Mouse (Mus musculus) forebrain, embryonic 13.5 days (tissue): ENCODE results near the gene Cyp3a13. TPM values are rescaled to one million over a fixed set of nuclear protein-coding genes. Genes with fewer than 3 reads are reported as not detected.
"Not testable (repeated sequence)": the region's sequence is repeated elsewhere in the genome, so short reads cannot be mapped to it uniquely, and the experiment has no call there.

Source experiments
- ATAC-seq: fragments of 200-750 bp; cut with Nextera tagmentation; 2 replicates; pipeline ENCODE4 v1.8.0; 2017
- H3K27ac ChIP-seq: fragments of 300-500 bp; sonication (generic); 2 replicates; pipeline ENCODE4 v1.5.1; 2015; ENCODE audit warnings: inconsistent platforms, mild to moderate bottlenecking, moderate library complexity
- H3K27me3 ChIP-seq: fragments of 300-500 bp; sonication (generic); 2 replicates; pipeline ENCODE4 v1.6.1; 2015; ENCODE audit warnings: mild to moderate bottlenecking, inconsistent platforms
- H3K36me3 ChIP-seq: fragments of 300-500 bp; sonication (generic); 2 replicates; pipeline ENCODE4 v1.6.1; 2015; ENCODE audit warnings: mild to moderate bottlenecking, inconsistent platforms; ENCODE audit not compliant: poor library complexity, severe bottlenecking
- H3K4me1 ChIP-seq: fragments of 300-500 bp; sonication (generic); 2 replicates; pipeline ENCODE4 v1.6.1; 2015; ENCODE audit warnings: inconsistent platforms
- H3K4me2 ChIP-seq: fragments of 300-500 bp; sonication (generic); 2 replicates; pipeline ENCODE4 v1.6.1; 2015; ENCODE audit warnings: inconsistent platforms, mild to moderate bottlenecking, moderate library complexity
- H3K4me3 ChIP-seq: fragments of 300-500 bp; sonication (generic); 2 replicates; pipeline ENCODE4 v1.5.1; 2015; ENCODE audit warnings: mild to moderate bottlenecking, inconsistent platforms
- H3K9ac ChIP-seq: fragments of 300-500 bp; sonication (generic); 2 replicates; pipeline ENCODE4 v1.6.1; 2015; ENCODE audit warnings: mild to moderate bottlenecking, inconsistent platforms
- H3K9me3 ChIP-seq: fragments of 300-500 bp; sonication (generic); replicated peaks from 2 replicates; pipeline ENCODE4 v1.6.1; 2016; ENCODE audit warnings: inconsistent platforms
- WGBS: fragments of 180-500 bp; shearing (Covaris S2); methylation state at CpG from one replicate; pipeline ENCODE4 v1.1.7; 2015; 5-methylcytosine and 5-hydroxymethylcytosine counted together
- polyA plus RNA-seq: library from polyadenylated mRNA; unstranded; fragments of >200 nt; fragmentation: Nextera tagmentation; extraction: Ambion mirVana; gene quantifications from 2 replicates; pipeline ENCODE4 v1.2.1, GENCODE M21; 2015

The Cyp3a13 gene
- not detected in 2 replicates for polyA plus RNA-seq

- H3K9me3 ChIP-seq = no peaks in the 10 kb centered on the region
- ATAC-seq = no peak
- H3K9ac ChIP-seq = no peak within 1 kb of the TSS
- H3K27me3 ChIP-seq = no peaks in the 10 kb centered on the region
- H3K4me1 ChIP-seq = no peaks in the 10 kb centered on the region
- 58% methylated on average over 2 of the region's 2 CpGs for WGBS
- no peak within 1 kb of the TSS for H3K27ac ChIP-seq
- no peaks in the 10 kb centered on the region for H3K36me3 ChIP-seq
- no peak within 1 kb of the TSS for H3K4me2 ChIP-seq
- no peak within 1 kb of the TSS for H3K4me3 ChIP-seq
These were observed at the start of gene Cyp3a13 for GRCm38 (mm10) chr5:137921532-137921931. Cyp3a13 (minus strand) TSS chr5:137921619.

DNA sequence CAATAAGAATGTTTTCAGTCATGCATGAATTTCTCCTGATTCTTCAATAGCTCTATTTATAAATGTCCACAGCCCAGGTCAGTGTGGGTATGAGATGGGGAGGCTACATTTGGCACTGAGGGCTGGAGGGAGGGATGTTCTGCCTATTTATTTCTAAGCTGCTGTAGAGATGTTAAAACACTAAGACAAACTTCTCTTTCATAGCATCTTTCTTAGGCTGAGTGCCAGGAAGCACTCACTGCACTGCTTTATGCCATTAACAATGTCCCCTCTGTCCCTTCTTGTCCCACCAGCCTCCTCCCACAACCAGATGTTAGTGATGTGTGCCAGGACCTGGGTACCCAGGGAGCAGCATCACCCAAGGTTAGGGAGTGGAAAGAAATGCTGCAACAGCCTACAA lies 45.1 kb upstream of the Cyp3a13 start:
- H3K4me3 ChIP-seq = no peak overlapping the region
- no peaks in the 10 kb centered on the region for H3K27me3 ChIP-seq
- no peak overlapping the region for H3K9ac ChIP-seq
- no peaks in the 10 kb centered on the region for H3K9me3 ChIP-seq
- H3K4me2 ChIP-seq = no peak overlapping the region
- no peak for ATAC-seq
- H3K27ac ChIP-seq = no peak overlapping the region
- no peaks in the 10 kb centered on the region for H3K4me1 ChIP-seq
- no peaks in the 10 kb centered on the region for H3K36me3 ChIP-seq

DNA sequence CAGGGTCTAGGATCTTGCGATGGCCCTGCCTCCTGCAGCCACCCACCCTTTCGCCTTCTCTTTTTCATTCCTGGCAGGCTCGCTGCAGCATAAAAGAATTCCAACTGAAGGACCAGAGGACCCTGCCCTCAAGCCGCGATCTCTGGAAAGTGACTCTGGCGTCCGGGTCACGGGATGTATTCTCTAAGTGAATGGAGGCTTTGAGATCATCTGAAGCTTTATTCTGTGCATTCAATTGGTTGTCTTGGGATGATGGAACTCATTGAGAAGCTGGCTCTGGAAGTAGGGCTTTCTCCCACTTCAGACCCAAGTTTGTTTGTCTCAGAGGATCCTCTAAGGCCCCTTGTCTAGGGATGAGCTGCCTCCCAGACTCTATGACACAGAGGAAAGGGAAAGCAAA lies 41.5 kb upstream of the Cyp3a13 start, which contains the start of gene Gjc3:
Gene Gjc3, minus strand, starts transcription at position 154 of the 400 bp plus-strand sequence.
- Histone ChIP-seq H3K36me3 (no peaks in the 10 kb centered on the region), H3K27ac (no peak within 1 kb of the TSS), H3K27me3 (no peaks in the 10 kb centered on the region), H3K9me3 (no peaks in the 10 kb centered on the region), H3K4me2 (no peak within 1 kb of the TSS), H3K9ac (no peak within 1 kb of the TSS), H3K4me3 (no peak within 1 kb of the TSS), H3K4me1 (no peaks in the 10 kb centered on the region)
- no peak for ATAC-seq
- 65% methylated on average over 8 of the region's 8 CpGs for WGBS

GRCm38 (mm10) chr5:137956404-137956803 lies 35.0 kb upstream of the Cyp3a13 start:
- WGBS = 90% methylated on average over 3 of the region's 3 CpGs
- Histone ChIP-seq H3K4me2 (no peak overlapping the region), H3K4me3 (no peak overlapping the region), H3K27me3 (no peaks in the 10 kb centered on the region), H3K27ac (no peak overlapping the region), H3K9ac (no peak overlapping the region), H3K9me3 (no peaks in the 10 kb centered on the region), H3K4me1 (no peaks in the 10 kb centered on the region), H3K36me3 (no peaks in the 10 kb centered on the region)
- no peak for ATAC-seq

DNA sequence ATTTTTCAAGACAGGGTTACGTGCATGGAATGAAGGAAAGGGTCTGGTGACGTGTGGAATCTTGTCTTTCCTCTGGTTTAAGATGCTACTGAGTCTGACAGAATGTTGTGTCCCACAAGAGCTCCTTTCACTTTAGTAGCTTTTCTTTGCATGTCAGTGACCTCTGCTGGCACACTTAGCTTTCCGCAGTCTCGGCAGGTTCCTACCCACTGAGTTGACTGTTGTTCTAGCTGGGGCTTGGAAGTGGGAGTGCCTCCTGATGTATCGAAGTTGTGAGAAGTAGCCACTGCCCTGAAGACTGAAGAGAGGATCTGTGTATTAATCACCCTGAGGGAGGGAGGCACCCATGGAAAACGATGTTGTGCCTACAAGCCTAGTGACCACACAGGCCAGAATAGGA lies 29.8 kb upstream of the Cyp3a13 start:
- Histone ChIP-seq H3K4me3 (no peak overlapping the region), H3K36me3 (no peaks in the 10 kb centered on the region)
- 51% methylated on average over 6 of the region's 6 CpGs for WGBS

DNA sequence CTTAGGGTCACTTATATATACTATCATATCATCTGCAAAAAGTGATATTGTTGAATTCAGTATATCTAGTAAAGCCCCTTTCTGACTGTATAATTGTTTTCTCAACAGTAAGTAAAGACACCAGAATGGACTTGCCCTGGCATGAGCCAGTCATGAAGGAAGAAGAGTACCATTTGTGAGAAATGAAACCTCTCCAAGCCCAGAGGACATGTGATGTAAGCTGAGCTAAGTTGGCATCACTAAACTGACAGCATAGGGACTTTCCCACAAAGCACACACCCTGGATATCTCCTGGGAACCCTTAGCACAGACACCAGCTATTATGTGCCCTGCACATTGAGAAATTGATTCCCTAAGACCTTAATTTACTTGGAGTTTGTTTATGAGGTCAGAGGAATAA lies 25.9 kb upstream of the Cyp3a13 start:
- H3K36me3 ChIP-seq = no peaks in the 10 kb centered on the region
- ATAC-seq = no peak
- H3K9me3 ChIP-seq = no peaks in the 10 kb centered on the region
- H3K27ac ChIP-seq = no peak overlapping the region
- H3K4me3 ChIP-seq = no peak overlapping the region
- no peak overlapping the region for H3K4me2 ChIP-seq
- no peaks in the 10 kb centered on the region for H3K27me3 ChIP-seq
- H3K4me1 ChIP-seq = no peaks in the 10 kb centered on the region
- no peak overlapping the region for H3K9ac ChIP-seq

More for the DNA sequence above, 29.8 kb upstream of the Cyp3a13 start:
- no peak for ATAC-seq
- no peak overlapping the region for H3K27ac ChIP-seq
- no peaks in the 10 kb centered on the region for H3K4me1 ChIP-seq
- H3K4me2 ChIP-seq = no peak overlapping the region
- H3K27me3 ChIP-seq = no peaks in the 10 kb centered on the region
- no peaks in the 10 kb centered on the region for H3K9me3 ChIP-seq
- no peak overlapping the region for H3K9ac ChIP-seq

GRCm38 (mm10) chr5:137943133-137943532 lies 21.7 kb upstream of the Cyp3a13 start:
- Histone ChIP-seq H3K4me2 (no peak overlapping the region), H3K9ac (no peak overlapping the region), H3K9me3 (no peaks in the 10 kb centered on the region), H3K27me3 (no peaks in the 10 kb centered on the region), H3K4me3 (no peak overlapping the region), H3K36me3 (no peaks in the 10 kb centered on the region), H3K4me1 (no peaks in the 10 kb centered on the region), H3K27ac (no peak overlapping the region)
- no peak for ATAC-seq
- WGBS = 76% methylated on average over 1 of the region's 1 CpGs

DNA sequence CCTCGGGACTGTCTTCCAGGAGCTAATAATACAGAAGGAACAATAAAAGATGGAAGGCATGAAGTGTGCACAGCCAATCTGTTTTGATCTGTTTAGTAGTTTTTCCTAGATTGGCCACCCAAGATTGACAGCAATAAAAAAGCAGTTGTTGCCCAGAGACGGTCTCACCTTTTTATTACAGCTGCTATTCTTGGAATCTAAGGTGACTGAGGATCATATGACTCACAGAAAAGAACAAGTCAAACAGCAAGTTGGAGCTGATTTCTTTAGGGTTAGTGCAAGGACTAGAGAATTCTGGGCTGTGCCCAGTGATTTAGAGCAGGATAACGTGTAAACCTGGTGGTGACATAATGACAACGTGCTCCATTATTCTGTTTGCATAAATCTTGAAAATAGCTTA lies 19.5 kb upstream of the Cyp3a13 start:
- 84% methylated on average over 4 of the region's 4 CpGs for WGBS
- H3K27ac ChIP-seq = no peak overlapping the region
- H3K4me2 ChIP-seq = no peak overlapping the region
- no peaks in the 10 kb centered on the region for H3K36me3 ChIP-seq
- no peaks in the 10 kb centered on the region for H3K9me3 ChIP-seq
- no peaks in the 10 kb centered on the region for H3K4me1 ChIP-seq
- H3K4me3 ChIP-seq = no peak overlapping the region
- ATAC-seq = no peak
- no peaks in the 10 kb centered on the region for H3K27me3 ChIP-seq
- no peak overlapping the region for H3K9ac ChIP-seq

- Histone ChIP-seq H3K4me2 (no peak overlapping the region), H3K4me1 (no peaks in the 10 kb centered on the region), H3K4me3 (no peak overlapping the region), H3K9me3 (no peaks in the 10 kb centered on the region), H3K36me3 (no peaks in the 10 kb centered on the region), H3K9ac (no peak overlapping the region), H3K27ac (no peak overlapping the region), H3K27me3 (no peaks in the 10 kb centered on the region)
- ATAC-seq = no peak
- WGBS = 61% methylated on average over 4 of the region's 4 CpGs
These were observed 15.8 kb upstream of the Cyp3a13 start for GRCm38 (mm10) chr5:137937238-137937637.

GRCm38 (mm10) chr5:137936486-137936885 lies 15.1 kb upstream of the Cyp3a13 start:
- Histone ChIP-seq H3K9me3 (no peaks in the 10 kb centered on the region), H3K9ac (no peak overlapping the region), H3K4me3 (no peak overlapping the region), H3K4me2 (no peak overlapping the region), H3K27ac (no peak overlapping the region), H3K4me1 (no peaks in the 10 kb centered on the region), H3K27me3 (no peaks in the 10 kb centered on the region), H3K36me3 (no peaks in the 10 kb centered on the region)
- 88% methylated on average over 2 of the region's 2 CpGs for WGBS
- no peak for ATAC-seq

DNA sequence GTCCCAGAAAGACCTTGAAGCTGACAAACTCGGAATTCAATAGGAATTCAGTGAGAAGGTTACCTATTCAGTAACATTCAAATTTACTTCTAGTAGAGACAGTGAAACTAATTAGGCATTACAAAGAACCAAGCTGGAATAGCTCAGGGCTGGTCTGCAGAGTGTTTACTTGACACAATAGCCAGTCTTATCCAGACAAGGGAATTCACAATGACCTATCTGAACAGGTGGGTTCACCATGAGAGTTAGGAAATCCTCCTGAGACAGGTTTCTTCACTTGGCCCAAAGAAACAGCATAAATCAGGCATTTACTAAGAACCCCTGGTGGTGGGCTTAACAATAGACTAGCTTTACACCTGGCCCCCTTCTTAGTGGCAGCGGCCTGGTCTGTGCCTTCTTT lies 12.5 kb upstream of the Cyp3a13 start:
- not testable (repeated sequence) for H3K9ac ChIP-seq, H3K36me3 ChIP-seq, H3K4me2 ChIP-seq, H3K27me3 ChIP-seq, H3K4me1 ChIP-seq, H3K4me3 ChIP-seq, H3K9me3 ChIP-seq, H3K27ac ChIP-seq, ATAC-seq
- 66% methylated on average over 2 of the region's 2 CpGs for WGBS

GRCm38 (mm10) chr5:137928439-137928838 lies 7.0 kb upstream of the Cyp3a13 start:
- Histone ChIP-seq H3K4me2 (no peak overlapping the region), H3K4me3 (no peak overlapping the region), H3K9ac (no peak overlapping the region), H3K9me3 (no peaks in the 10 kb centered on the region), H3K4me1 (no peaks in the 10 kb centered on the region), H3K36me3 (no peaks in the 10 kb centered on the region), H3K27me3 (no peaks in the 10 kb centered on the region), H3K27ac (no peak overlapping the region)
- 79% methylated on average over 11 of the region's 11 CpGs for WGBS
- ATAC-seq = no peak

GRCm38 (mm10) chr5:137922171-137922570 lies 752 bp upstream of the Cyp3a13 start:
- no peak overlapping the region for H3K9ac ChIP-seq
- H3K4me3 ChIP-seq = no peak overlapping the region
- no peaks in the 10 kb centered on the region for H3K36me3 ChIP-seq
- ATAC-seq = no peak
- no peak overlapping the region for H3K27ac ChIP-seq
- H3K4me2 ChIP-seq = no peak overlapping the region
- H3K9me3 ChIP-seq = no peaks in the 10 kb centered on the region
- no peaks in the 10 kb centered on the region for H3K27me3 ChIP-seq
- no peaks in the 10 kb centered on the region for H3K4me1 ChIP-seq
